Mouse (Mus musculus): ENCODE results near the gene Dync1li1. TPM values are rescaled to one million over a fixed set of nuclear protein-coding genes. Genes with fewer than 3 reads are reported as not detected.
A peak's percentile ranks its signal among the peaks of the same experiment; 100 is the strongest.
"Not testable (repeated sequence)": the region's sequence is repeated elsewhere in the genome, so short reads cannot be mapped to it uniquely, and the experiment has no call there.

Gene Dync1li1
- total and polyA plus RNA-seq, 2 experiments from 2014 or later = 124 to 160 TPM

DNA sequence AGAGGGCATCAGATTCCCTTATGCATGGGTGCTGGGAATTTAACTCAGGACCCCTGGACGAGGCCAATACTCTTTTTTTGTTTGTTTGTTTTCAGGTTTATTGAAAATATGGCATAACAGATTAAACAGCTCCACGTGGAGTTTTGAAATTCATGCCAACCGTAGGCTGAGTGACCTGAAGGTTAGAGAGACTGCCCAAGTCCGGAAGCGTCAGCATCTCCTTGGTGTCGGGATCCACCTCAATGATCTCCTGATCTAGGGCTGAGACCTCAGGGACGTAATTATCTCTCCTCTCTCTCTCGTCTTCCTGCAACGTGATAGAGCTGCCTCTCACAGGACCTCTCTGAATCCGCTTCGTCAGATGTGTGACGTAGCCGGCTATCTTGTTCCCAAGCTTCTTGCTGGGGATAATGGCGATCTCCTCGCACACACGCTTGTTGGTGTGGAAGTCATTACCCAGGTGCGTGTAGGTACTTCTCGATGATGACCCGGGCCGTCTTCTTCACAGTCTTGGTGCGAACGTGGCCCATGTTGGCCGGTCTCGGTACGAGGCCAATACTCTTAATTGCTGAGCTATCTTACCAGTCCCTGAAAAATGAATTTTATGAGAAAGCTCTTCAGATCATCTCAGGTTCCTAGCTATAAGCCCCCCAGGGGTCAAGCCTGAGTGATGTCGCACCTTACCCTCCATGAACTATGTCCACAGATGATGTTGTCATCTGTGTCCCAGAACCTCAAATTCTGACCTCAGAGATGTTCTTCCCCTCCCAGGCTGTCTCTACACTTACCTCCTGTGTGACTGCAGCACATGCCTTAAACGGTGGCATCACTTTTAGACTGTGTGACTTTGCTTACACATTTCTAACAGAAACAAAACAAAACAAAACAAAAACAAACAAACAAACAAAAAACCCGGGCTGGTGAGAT lies 40.8 kb upstream of the Dync1li1 start:
- no peak overlapping the region for H3K27ac ChIP-seq (ENCODE audit: low read depth, low read length)
- no peak; the same call in 1 of the 2 replicates for TF ChIP-seq CTCF (IDR thresholded peaks at IDR 0.05)
- no peak overlapping the region for H3K4me3 ChIP-seq (ENCODE audit: low read depth, low read length)
- H3K36me3 ChIP-seq (ENCODE audit: insufficient read depth, low read length) = no peaks in the 10 kb centered on the region
- no peaks in the 10 kb centered on the region for H3K9me3 ChIP-seq (ENCODE audit: low read length)
- DNase-seq (ENCODE audit: low spot score) (no peak), ATAC-seq (ENCODE audit: low FRiP score) (no peak)
- no peaks in the 10 kb centered on the region for H3K4me1 ChIP-seq (ENCODE audit: insufficient read depth, low read length)
- H3K9ac ChIP-seq (replicated peaks; ENCODE audit: low read length, poor library complexity, severe bottlenecking) = no peak overlapping the region
- peaks cover 6% of the 10 kb centered on the region; the same call in 1 of the 2 replicates for H3K27me3 ChIP-seq (ENCODE audit: insufficient read depth, low read length)
- no peak overlapping the region for H3K4me2 ChIP-seq (ENCODE audit: low read depth, low read length, poor library complexity, severe bottlenecking)
- WGBS = 82% methylated on average over 28 of the region's 28 CpGs

DNA sequence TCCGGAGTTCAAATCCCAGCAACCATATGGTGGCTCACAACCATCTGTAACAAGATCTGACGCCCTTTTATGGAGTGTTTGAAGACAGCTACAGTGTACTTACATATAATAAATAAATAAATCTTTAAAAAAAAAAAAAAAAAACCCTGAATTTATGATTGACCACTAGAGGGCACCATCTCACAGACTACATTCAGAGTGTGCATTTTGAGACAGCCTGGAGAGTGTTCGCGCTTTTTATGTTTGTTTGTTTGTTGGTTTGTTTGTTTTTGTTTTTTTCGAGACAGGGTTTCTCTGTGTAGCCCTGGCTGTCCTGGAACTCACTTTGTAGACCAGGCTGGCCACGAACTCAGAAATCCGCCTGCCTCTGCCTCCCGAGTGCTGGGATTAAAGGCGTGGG lies 40.1 kb upstream of the Dync1li1 start:
- DNase-seq (ENCODE audit: low spot score) = peak; percentile 65
- H3K9ac ChIP-seq (replicated peaks; ENCODE audit: low read length, poor library complexity, severe bottlenecking); H3K4me2 ChIP-seq (ENCODE audit: low read depth, low read length, poor library complexity, severe bottlenecking); H3K4me1 ChIP-seq (ENCODE audit: insufficient read depth, low read length); H3K27me3 ChIP-seq (ENCODE audit: insufficient read depth, low read length); H3K27ac ChIP-seq (ENCODE audit: low read depth, low read length); H3K9me3 ChIP-seq (ENCODE audit: low read length); H3K4me3 ChIP-seq (ENCODE audit: low read depth, low read length); H3K36me3 ChIP-seq (ENCODE audit: insufficient read depth, low read length); ATAC-seq (ENCODE audit: low FRiP score): not testable (repeated sequence)
- 50% methylated on average over 8 of the region's 9 CpGs for WGBS
- TF ChIP-seq CTCF (IDR thresholded peaks at IDR 0.05) = peak; percentile 77

DNA sequence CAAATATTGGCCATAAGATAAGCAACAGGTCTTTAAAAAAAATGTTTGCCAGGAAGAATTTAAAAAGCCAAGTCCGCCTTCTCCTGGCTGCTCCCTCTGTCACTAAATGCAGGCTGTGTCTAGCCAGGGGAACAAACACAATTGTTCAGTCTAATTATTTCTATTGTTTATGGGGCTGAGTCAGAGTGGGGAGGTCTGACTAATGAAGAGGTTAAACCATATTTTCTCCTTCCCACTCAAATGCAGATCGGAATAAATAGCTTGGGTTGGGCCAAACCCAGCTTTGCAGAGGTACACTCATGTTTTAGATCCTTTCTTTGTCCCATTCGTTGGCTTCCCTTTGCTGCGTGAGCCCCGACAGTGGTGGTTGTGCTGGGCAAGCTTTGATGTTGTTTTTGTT lies 39.2 kb upstream of the Dync1li1 start:
- no peaks in the 10 kb centered on the region for H3K9me3 ChIP-seq (ENCODE audit: low read length)
- H3K4me2 ChIP-seq (ENCODE audit: low read depth, low read length, poor library complexity, severe bottlenecking) = no peak overlapping the region
- ATAC-seq (ENCODE audit: low FRiP score) = no peak
- no peaks in the 10 kb centered on the region for H3K27me3 ChIP-seq (ENCODE audit: insufficient read depth, low read length)
- no peaks in the 10 kb centered on the region for H3K4me1 ChIP-seq (ENCODE audit: insufficient read depth, low read length)
- H3K9ac ChIP-seq (replicated peaks; ENCODE audit: low read length, poor library complexity, severe bottlenecking) = no peak overlapping the region
- H3K36me3 ChIP-seq (ENCODE audit: insufficient read depth, low read length) = no peaks in the 10 kb centered on the region
- no peak overlapping the region for H3K4me3 ChIP-seq (ENCODE audit: low read depth, low read length)
- H3K27ac ChIP-seq (ENCODE audit: low read depth, low read length) = no peak overlapping the region
- no peak for TF ChIP-seq CTCF (IDR thresholded peaks at IDR 0.05)
- WGBS = 74% methylated on average over 5 of the region's 5 CpGs
- DNase-seq (ENCODE audit: low spot score) = no peak

DNA sequence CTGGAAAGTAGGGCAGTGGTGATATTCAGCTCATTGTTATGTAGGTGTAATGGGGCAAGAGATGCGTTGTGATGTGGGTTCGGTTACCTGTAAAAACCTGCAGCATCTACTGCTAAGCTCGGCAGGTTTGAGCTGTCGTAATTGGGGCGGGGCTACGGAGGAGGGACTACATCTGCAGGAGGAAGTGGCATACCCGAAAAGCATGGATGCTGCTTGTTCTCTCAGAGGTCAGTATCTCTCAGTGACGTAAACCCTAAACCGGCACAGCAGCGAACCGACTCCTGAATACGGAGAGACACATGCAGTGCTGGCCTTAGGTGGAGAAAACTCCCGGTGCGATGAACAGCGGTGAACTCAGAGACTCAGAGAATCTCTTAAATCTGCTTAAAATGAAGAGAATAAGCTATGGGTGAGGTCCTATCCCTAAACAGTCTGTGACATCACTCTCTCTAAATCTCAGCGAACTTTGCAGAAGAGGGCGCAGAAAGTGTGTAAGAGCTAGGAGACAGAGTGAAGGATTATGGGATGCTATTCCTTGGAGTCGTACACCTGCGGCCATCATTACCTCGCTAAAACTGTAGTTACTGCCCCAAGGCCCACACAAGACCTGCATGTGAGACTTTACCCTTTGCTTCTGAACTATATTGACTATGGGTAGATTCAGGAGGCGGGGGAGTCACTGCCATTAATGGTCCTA lies 37.5 kb upstream of the Dync1li1 start:
- no peak for TF ChIP-seq CTCF (IDR thresholded peaks at IDR 0.05)
- H3K9me3 ChIP-seq (ENCODE audit: low read length) = no peaks in the 10 kb centered on the region
- no peak overlapping the region for H3K4me2 ChIP-seq (ENCODE audit: low read depth, low read length, poor library complexity, severe bottlenecking)
- no peaks in the 10 kb centered on the region for H3K27me3 ChIP-seq (ENCODE audit: insufficient read depth, low read length)
- no peaks in the 10 kb centered on the region for H3K36me3 ChIP-seq (ENCODE audit: insufficient read depth, low read length)
- no peak overlapping the region for H3K9ac ChIP-seq (replicated peaks; ENCODE audit: low read length, poor library complexity, severe bottlenecking)
- no peaks in the 10 kb centered on the region for H3K4me1 ChIP-seq (ENCODE audit: insufficient read depth, low read length)
- H3K4me3 ChIP-seq (ENCODE audit: low read depth, low read length) = no peak overlapping the region
- 57% methylated on average over 21 of the region's 21 CpGs for WGBS
- no peak overlapping the region for H3K27ac ChIP-seq (ENCODE audit: low read depth, low read length)
- ATAC-seq (ENCODE audit: low FRiP score) (no peak), DNase-seq (ENCODE audit: low spot score) (no peak)

DNA sequence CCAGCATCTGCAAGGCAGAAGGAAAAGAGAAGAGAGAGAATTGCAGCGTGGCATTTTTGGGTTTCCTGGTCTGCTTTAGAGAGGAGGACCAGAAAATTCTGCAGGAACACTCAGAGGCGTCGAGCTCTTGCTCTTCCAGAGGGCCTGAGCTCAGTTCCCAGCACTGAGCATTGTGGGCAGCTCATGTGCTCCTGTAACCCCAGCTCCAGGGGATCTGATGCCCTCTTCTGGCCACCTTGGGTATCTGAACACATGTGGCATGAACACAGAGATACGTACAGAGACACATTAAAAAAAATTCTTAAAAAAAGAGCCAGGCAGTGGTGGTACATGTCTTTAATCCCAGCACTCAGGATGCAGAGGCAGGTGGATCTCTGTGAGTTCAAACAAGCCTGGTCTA lies 33.2 kb upstream of the Dync1li1 start:
- peak; percentile 25 for TF ChIP-seq CTCF (IDR thresholded peaks at IDR 0.05)
- no peak overlapping the region for H3K4me3 ChIP-seq (ENCODE audit: low read depth, low read length)
- no peak overlapping the region for H3K9ac ChIP-seq (replicated peaks; ENCODE audit: low read length, poor library complexity, severe bottlenecking)
- no peaks in the 10 kb centered on the region for H3K27me3 ChIP-seq (ENCODE audit: insufficient read depth, low read length)
- H3K4me1 ChIP-seq (ENCODE audit: insufficient read depth, low read length) = peaks cover 2% of the 10 kb centered on the region; the same call in 1 of the 2 replicates
- no peak overlapping the region for H3K27ac ChIP-seq (ENCODE audit: low read depth, low read length)
- no peaks in the 10 kb centered on the region for H3K9me3 ChIP-seq (ENCODE audit: low read length)
- no peak for DNase-seq (ENCODE audit: low spot score)
- H3K36me3 ChIP-seq (ENCODE audit: insufficient read depth, low read length) = no peaks in the 10 kb centered on the region
- ATAC-seq (ENCODE audit: low FRiP score) = no peak
- 89% methylated on average over 4 of the region's 4 CpGs for WGBS
- no peak overlapping the region for H3K4me2 ChIP-seq (ENCODE audit: low read depth, low read length, poor library complexity, severe bottlenecking)

DNA sequence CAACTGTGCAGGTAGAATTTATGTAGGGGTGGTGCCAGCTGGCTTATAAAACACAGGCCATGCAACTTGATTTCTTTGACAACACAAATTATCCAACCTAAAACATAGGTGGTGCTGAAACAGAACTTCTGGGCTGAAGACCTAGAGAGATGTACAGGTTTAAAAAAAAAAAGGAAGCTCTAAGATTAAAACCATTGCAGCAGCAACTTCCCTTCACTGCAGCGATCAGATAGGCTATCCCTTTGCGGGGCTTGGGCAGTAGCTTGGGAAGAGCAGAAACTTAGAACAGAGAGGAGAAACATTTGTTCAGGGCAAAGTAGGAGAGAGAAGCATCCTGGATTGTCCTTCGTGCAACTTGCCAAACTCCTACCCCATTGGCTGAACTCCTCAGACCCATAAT lies 31.9 kb upstream of the Dync1li1 start:
- Histone ChIP-seq H3K27me3 (ENCODE audit: insufficient read depth, low read length) (no peaks in the 10 kb centered on the region), H3K4me2 (ENCODE audit: low read depth, low read length, poor library complexity, severe bottlenecking) (no peak overlapping the region), H3K4me1 (ENCODE audit: insufficient read depth, low read length) (peaks cover 6% of the 10 kb centered on the region; the same call in 1 of the 2 replicates), H3K4me3 (ENCODE audit: low read depth, low read length) (no peak overlapping the region), H3K9me3 (ENCODE audit: low read length) (no peaks in the 10 kb centered on the region), H3K27ac (ENCODE audit: low read depth, low read length) (no peak overlapping the region), H3K9ac (replicated peaks; ENCODE audit: low read length, poor library complexity, severe bottlenecking) (no peak overlapping the region), H3K36me3 (ENCODE audit: insufficient read depth, low read length) (no peaks in the 10 kb centered on the region)
- TF ChIP-seq CTCF (IDR thresholded peaks at IDR 0.05) = no peak
- ATAC-seq (ENCODE audit: low FRiP score) (no peak), DNase-seq (ENCODE audit: low spot score) (no peak)
- WGBS = 94% methylated on average over 3 of the region's 3 CpGs
